Mouse (Mus musculus) liver, embryonic 11.5 days (tissue): ENCODE results near the gene Sema6c. TPM values are rescaled to one million over a fixed set of nuclear protein-coding genes. Genes with fewer than 3 reads are reported as not detected.

ENCODE experiments used
- ATAC-seq: fragments of 200-750 bp; cut with Nextera tagmentation; replicated peaks from 2 replicates; pipeline ENCODE4 v1.8.0; 2017; ENCODE audit warnings: moderate number of reproducible peaks, mild to moderate bottlenecking, moderate TSS enrichment, moderate library complexity; ENCODE audit not compliant: low FRiP score
- DNase-seq: peaks from one replicate; pipeline ENCODE4 v3.0.0-alpha.2; 2017; ENCODE audit warnings: low spot score
- H3K27ac ChIP-seq: fragments of 300-500 bp; sonication (generic); 2 replicates; pipeline ENCODE4 v1.5.1; 2014; ENCODE audit warnings: mild to moderate bottlenecking, low read depth, low read length, control low read depth
- H3K27me3 ChIP-seq: fragments of 300-500 bp; sonication (generic); replicated peaks from 2 replicates; pipeline ENCODE4 v1.6.1; 2014; ENCODE audit warnings: low read length, mixed read lengths; ENCODE audit not compliant: control insufficient read depth, insufficient read depth
- H3K36me3 ChIP-seq: fragments of 300-500 bp; sonication (generic); 2 replicates; pipeline ENCODE4 v1.6.1; 2014; ENCODE audit warnings: mild to moderate bottlenecking, low read length, moderate library complexity, mixed read lengths; ENCODE audit not compliant: control insufficient read depth, insufficient read depth
- H3K4me1 ChIP-seq: fragments of 300-500 bp; sonication (generic); replicated peaks from 2 replicates; pipeline ENCODE4 v1.6.1; 2014; ENCODE audit warnings: low read length, mixed read lengths; ENCODE audit not compliant: control insufficient read depth, insufficient read depth
- H3K4me2 ChIP-seq: fragments of 300-500 bp; sonication (generic); 2 replicates; pipeline ENCODE4 v1.6.1; 2014; ENCODE audit warnings: mild to moderate bottlenecking, control low read depth, moderate library complexity
- H3K4me3 ChIP-seq: fragments of 300-500 bp; sonication (generic); 2 replicates; pipeline ENCODE4 v1.5.1; 2014; ENCODE audit warnings: low read depth, low read length, control low read depth
- H3K9ac ChIP-seq: fragments of 300-500 bp; sonication (generic); 2 replicates; pipeline ENCODE4 v1.6.1; 2014; ENCODE audit warnings: low read depth, low read length, control low read depth
- H3K9me3 ChIP-seq: fragments of 300-500 bp; sonication (generic); 2 replicates; pipeline ENCODE4 v1.6.1; 2016; ENCODE audit warnings: low read length, inconsistent platforms, mixed read lengths; ENCODE audit not compliant: control insufficient read depth
- WGBS: fragments of 180-500 bp; shearing (Covaris S2); extraction: QIAGEN DNeasy Blood & Tissue Kit; methylation state at CpG from one replicate; pipeline ENCODE4 v1.1.7; 2014; 5-methylcytosine and 5-hydroxymethylcytosine counted together
- polyA plus RNA-seq: library from polyadenylated mRNA; unstranded; fragments of >200 nt; fragmentation: Nextera tagmentation; extraction: Ambion mirVana; gene quantifications from 2 replicates; pipeline ENCODE4 v1.2.1, GENCODE M21; 2014

The Sema6c gene
- 2.5 and 2.8 TPM in 2 replicates for polyA plus RNA-seq

DNA sequence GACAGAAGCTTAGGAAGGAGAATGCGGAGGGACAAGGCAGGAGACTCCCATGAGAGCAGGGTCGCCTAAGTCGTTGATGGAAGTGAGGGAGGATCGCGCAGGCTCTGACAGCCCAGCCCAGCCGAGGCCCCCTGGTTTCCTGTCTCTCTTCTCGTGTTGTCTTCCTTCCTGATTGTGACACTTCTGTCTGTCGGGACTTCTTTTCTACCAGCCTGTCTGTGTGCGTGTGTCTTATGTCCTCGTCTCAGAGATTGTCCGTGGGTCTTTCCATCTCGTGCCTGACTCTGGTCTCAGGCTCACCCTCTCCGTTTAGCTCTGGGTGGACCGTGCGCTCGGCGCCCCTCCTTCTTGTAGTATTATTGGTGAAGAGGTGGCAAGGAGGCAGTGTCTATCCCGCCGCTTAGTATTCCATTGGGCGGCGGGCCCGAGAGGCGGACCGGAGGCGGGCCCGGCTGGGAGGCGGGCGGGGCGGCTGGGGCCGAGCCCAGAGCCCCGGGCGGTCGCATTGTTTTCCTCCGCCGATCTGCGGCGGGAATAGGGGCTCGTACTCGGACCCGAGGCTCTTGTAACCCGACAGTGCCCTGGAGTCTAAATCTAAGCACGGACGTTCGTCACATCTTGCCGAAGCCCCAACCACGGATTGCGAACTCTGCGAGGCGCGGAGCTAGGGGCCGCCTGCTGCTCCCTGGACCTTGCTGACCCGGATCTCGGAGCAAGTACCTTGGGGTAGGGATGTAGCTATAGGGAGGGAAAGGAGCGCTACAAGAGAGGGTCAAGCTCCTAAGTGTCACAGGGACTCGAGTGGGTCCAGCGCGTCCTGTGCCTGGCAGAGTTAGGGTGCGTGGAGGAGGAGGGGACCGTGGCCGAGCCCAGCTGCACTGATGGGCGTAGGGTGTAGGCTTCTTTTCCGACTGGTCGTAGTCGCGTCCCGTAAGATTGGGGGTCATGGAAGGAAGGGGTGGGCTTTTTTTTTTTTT, at the start of gene Sema6c:
TSS of gene Sema6c (plus strand) at position 471 of the 977 bp plus-strand sequence.
- no peaks in the 10 kb centered on the region for H3K36me3 ChIP-seq
- peaks cover 37% of the 10 kb centered on the region for H3K27me3 ChIP-seq
- H3K4me3 ChIP-seq = peak within 1 kb of the TSS; percentile 72
- ATAC-seq = peak; percentile 97
- no peaks in the 10 kb centered on the region for H3K9me3 ChIP-seq
- no peak within 1 kb of the TSS for H3K27ac ChIP-seq
- DNase-seq = peak; percentile 89
- H3K4me2 ChIP-seq = peak within 1 kb of the TSS; percentile 99
- peaks cover 15% of the 10 kb centered on the region for H3K4me1 ChIP-seq
- WGBS = under 1% methylated on average over 59 of the region's 66 CpGs
- peak within 1 kb of the TSS; percentile 68 for H3K9ac ChIP-seq

DNA sequence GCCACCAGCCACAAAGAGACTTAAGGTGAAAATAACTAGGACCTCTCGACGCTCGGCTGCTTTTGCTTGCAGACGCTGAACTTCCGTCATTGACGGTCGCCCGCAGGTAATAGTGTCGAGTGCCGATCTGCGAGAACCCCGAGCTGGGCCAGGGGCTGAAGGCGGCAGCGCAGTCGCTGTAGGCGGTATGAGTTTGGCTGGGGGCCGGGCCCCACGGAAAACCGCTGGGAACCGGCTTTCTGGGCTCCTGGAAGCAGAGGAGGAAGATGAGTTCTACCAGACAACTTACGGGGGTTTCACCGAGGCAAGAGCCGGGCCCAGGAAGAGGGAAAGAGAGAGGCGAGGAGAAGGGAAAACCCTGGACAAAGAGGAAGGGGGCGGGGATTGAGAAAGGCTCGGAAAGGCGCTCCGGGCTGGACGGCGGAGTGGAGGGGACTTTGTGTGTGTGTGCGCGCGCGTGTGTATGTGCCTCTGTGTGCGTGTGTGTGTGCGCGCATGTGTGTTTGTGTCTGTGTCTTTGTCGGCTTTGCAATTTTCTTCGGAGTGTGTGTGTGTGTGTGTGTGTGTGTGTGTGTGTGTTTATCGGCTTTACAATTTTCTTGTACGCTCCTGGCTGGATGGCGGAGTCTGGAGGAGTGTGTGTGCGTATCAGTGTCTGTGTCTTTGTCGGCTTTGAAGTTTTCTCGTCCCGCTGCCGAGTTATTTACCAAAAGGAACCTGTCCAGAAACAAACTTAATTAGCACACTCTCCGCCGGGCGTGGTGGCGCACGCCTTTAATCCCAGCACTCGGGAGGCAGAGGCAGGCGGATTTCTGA, 49.1 kb upstream of the Sema6c start, which contains the start of gene Vps72:
TSS of gene Vps72 (plus strand) at position 112 of the 816 bp plus-strand sequence.
- peak; percentile 75 for ATAC-seq

DNA sequence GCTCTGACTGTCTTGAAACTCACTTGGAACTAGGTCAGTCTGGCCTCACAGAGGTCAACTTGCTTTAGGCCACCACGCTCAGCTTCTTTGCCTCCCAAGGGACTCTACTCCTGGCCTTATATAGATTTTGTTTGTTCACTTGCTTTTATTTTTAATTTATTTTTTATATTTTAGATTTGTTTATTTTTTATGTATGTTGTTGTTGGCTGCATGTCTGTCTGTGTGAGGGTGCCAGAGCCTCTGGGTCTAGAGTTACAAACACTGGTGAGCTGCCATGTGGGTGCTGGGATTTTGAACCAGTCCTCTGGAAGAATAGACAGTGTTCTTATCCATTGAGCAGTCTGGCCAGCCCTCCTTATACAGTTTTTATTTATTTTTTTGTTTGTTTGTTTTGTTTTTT, 47.5 kb upstream of the Sema6c start:
- H3K4me1 ChIP-seq = peaks cover 8% of the 10 kb centered on the region
- peaks cover 9% of the 10 kb centered on the region; the same call in 1 of the 2 replicates for H3K36me3 ChIP-seq
- peak overlapping the region; percentile 67 for H3K4me2 ChIP-seq
- H3K9me3 ChIP-seq = no peaks in the 10 kb centered on the region
- no peak overlapping the region for H3K27ac ChIP-seq
- no peak overlapping the region for H3K9ac ChIP-seq
- DNase-seq (no peak), ATAC-seq (no peak)
- H3K4me3 ChIP-seq = no peak overlapping the region
- 90% methylated on average over 1 of the region's 1 CpGs for WGBS
- H3K27me3 ChIP-seq = no peaks in the 10 kb centered on the region

More for the DNA sequence above, 49.1 kb upstream of the Sema6c start, which contains the start of gene Vps72:
- peak within 1 kb of the TSS; percentile 67 for H3K4me2 ChIP-seq
- H3K9me3 ChIP-seq = no peaks in the 10 kb centered on the region
- under 1% methylated on average over 53 of the region's 54 CpGs for WGBS
- H3K27ac ChIP-seq = peak within 1 kb of the TSS; percentile 97
- H3K9ac ChIP-seq = peak within 1 kb of the TSS; percentile 88
- H3K27me3 ChIP-seq = no peaks in the 10 kb centered on the region
- H3K4me3 ChIP-seq = peak within 1 kb of the TSS; percentile 85
- H3K4me1 ChIP-seq = peaks cover 8% of the 10 kb centered on the region
- peaks cover 7% of the 10 kb centered on the region; the same call in 1 of the 2 replicates for H3K36me3 ChIP-seq
- DNase-seq = peak; percentile 88

DNA sequence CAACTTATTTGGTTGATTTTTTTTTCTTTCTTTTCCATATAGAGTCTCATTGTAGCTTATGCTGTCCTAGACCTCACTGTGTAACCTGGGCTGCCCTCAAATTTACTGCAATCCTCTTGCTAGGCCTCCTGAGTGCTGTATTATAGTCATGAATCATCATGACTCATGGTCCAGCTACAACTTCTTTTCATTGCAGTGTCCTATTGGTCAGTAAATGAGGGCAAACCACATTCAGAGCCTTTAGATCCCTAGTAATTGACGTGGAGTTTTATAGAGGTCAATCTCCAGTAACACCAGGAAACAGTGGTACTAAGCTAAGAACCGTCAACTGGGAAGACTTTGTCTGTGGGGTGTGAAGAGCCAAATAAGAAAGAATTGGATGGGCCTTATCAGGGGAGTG, 42.5 kb upstream of the Sema6c start:
- no peaks in the 10 kb centered on the region for H3K27me3 ChIP-seq
- 91% methylated on average over 2 of the region's 2 CpGs for WGBS
- H3K4me3 ChIP-seq = no peak overlapping the region
- H3K36me3 ChIP-seq = peaks cover 45% of the 10 kb centered on the region
- H3K27ac ChIP-seq = no peak overlapping the region
- H3K4me2 ChIP-seq = no peak overlapping the region
- H3K9me3 ChIP-seq = no peaks in the 10 kb centered on the region
- H3K9ac ChIP-seq = no peak overlapping the region
- ATAC-seq = no peak
- no peak for DNase-seq
- H3K4me1 ChIP-seq = no peaks in the 10 kb centered on the region; the same call in 1 of the 2 replicates

DNA sequence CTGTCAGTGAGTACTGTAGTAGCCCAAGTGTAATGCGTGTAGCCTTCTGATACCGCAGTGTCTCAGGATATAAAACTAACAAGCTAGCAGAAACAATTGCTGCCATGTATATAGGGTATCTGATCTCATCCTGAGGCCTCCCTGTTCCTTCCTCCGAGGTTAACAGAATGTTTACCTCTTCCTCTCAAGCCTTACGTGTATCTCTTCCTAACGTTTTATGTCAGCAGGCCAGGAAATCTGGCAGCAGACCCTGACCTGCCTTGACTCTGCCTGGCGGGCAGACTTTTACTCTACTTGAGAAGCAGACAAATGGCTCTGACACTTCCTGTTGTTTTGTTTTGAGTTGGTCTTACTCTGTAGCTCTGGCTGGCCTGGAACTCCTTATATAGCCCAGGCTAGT, 38.7 kb upstream of the Sema6c start:
- Histone ChIP-seq H3K4me3 (no peak overlapping the region), H3K9me3 (no peaks in the 10 kb centered on the region), H3K9ac (no peak overlapping the region), H3K27ac (no peak overlapping the region; the same call in 1 of the 2 replicates), H3K4me1 (no peaks in the 10 kb centered on the region), H3K4me2 (no peak overlapping the region), H3K27me3 (no peaks in the 10 kb centered on the region), H3K36me3 (peaks cover 37% of the 10 kb centered on the region)
- 67% methylated on average over 6 of the region's 6 CpGs for WGBS
- ATAC-seq = no peak; the same call in 1 of the 2 replicates
- DNase-seq = no peak

DNA sequence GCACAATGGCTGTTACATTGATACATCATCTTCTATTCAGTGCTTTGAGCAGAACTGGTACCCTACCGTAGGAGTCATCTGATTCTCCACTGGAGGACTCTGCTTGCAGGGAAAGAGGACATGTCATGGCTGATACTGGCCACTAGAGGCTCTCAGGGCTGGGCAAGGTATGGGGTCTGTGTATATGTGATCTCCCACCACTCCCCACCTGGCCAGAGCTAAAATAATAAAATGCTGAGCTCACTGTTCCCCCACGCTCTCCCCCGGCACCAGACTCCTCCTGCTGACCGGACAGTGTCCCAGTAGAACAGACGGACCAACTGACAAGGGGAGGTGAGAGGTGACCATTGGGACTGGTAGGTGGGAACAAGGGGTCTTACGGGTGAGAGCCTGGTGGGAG, 36.0 kb upstream of the Sema6c start, which contains the start of gene Tmod4:
TSS of gene Tmod4 (plus strand) at position 231 of the 400 bp plus-strand sequence.
- 65% methylated on average over 6 of the region's 6 CpGs for WGBS
- Histone ChIP-seq H3K27ac (no peak within 1 kb of the TSS), H3K4me1 (no peaks in the 10 kb centered on the region), H3K4me3 (no peak within 1 kb of the TSS), H3K9me3 (no peaks in the 10 kb centered on the region), H3K4me2 (no peak within 1 kb of the TSS), H3K27me3 (no peaks in the 10 kb centered on the region), H3K9ac (no peak within 1 kb of the TSS), H3K36me3 (peaks cover 27% of the 10 kb centered on the region)
- ATAC-seq (0 out of 2 replicates have a peak, but pooled peaks have one; percentile 26), DNase-seq (no peak)

DNA sequence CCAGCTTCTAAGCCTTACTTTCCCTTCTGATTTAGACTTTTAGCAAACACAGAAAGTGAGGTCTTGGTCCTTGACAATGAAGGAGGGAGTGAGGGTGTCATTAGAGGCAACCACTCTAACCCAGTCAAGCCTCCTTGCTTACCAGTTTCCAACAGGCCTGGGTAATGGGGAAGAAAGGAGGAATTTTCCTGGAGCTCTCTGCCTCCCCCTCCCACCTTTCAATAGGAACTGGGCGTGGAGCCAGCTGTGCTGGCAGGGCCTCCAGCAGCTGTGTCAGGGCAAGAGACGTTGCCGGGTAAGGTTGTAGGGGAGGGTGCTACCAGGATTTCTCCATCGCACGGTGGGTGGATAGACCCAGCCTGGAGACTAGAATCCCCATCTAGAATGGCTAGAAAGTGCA, 35.3 kb upstream of the Sema6c start:
- Histone ChIP-seq H3K9me3 (no peaks in the 10 kb centered on the region), H3K4me1 (no peaks in the 10 kb centered on the region), H3K4me2 (no peak overlapping the region), H3K4me3 (no peak overlapping the region), H3K9ac (no peak overlapping the region), H3K27me3 (no peaks in the 10 kb centered on the region), H3K27ac (no peak overlapping the region), H3K36me3 (peaks cover 21% of the 10 kb centered on the region)
- DNase-seq (no peak), ATAC-seq (no peak)
- 61% methylated on average over 5 of the region's 5 CpGs for WGBS

DNA sequence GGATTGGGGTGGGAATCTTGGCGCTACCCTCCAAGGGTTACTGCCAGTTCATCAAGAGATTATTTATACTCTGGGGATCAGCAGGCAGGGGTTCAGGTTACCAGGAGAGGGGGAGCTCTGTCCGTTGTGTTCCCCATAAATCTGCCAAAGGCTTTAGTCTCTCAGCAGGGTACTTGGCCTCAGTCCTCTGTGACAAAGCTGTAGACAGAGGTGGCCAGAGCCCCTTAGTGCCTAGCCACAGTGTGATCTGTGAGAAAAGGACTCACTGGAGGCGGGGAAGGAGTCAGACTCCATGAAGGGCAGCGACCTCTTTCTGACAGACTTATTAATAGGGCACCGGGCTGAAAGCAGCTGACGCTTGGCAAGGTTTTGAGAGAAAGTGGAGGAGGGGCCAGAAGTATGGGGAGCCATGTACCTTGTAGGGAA, 31.0 kb upstream of the Sema6c start:
- ATAC-seq (no peak), DNase-seq (no peak)
- Histone ChIP-seq H3K4me2 (no peak overlapping the region), H3K27me3 (no peaks in the 10 kb centered on the region), H3K27ac (no peak overlapping the region), H3K9me3 (no peaks in the 10 kb centered on the region), H3K4me3 (no peak overlapping the region), H3K36me3 (no peaks in the 10 kb centered on the region; the same call in 1 of the 2 replicates), H3K4me1 (peaks cover 3% of the 10 kb centered on the region; the same call in 1 of the 2 replicates), H3K9ac (no peak overlapping the region)
- WGBS = 61% methylated on average over 6 of the region's 6 CpGs
